Mouse (Mus musculus) gastrocnemius, adult 8-10 months (tissue): ENCODE results near the gene AI854703. TPM values are rescaled to one million over a fixed set of nuclear protein-coding genes. Genes with fewer than 3 reads are reported as not detected.

Experiments used
- total RNA-seq, 4 experiments: library from RNA; stranded (reverse); gene quantifications; 2 replicates each; pipeline ENCODE4 v1.2.4; 2022

Gene AI854703
- total RNA-seq, 4 experiments from 2014 or later: 0.56 to 1.2 (median 0.71) TPM

Other genes starting within 250 kb of the AI854703 start
- gene Krba1, start 231.2 kb upstream of the AI854703 start, total RNA-seq: 10 to 100 TPM; 15.6 to 18.6 (median 18.1) TPM
- 10 to 100 TPM; 42.9 to 63.5 (median 51.4) TPM for gene Zfp467, start 180.9 kb upstream of the AI854703 start, total RNA-seq
- gene Sspo, start 178.5 kb upstream of the AI854703 start, total RNA-seq: 1 to 10 TPM in 1 of 4 experiments, under 1 TPM in 3; 0.24 to 1.1 (median 0.37) TPM
- 10 to 100 TPM; 41.6 to 49.2 (median 43.6) TPM for gene Atp6v0e2, start 89.1 kb upstream of the AI854703 start, total RNA-seq
- 10 to 100 TPM; 20.8 to 25.0 (median 22.9) TPM for gene Lrrc61, start 72.0 kb upstream of the AI854703 start, total RNA-seq
- 10 to 100 TPM in 2 of 4 experiments, 1 to 10 TPM in 2; 7.5 to 24.6 (median 14.4) TPM for gene Rarres2, start 54.0 kb upstream of the AI854703 start, total RNA-seq
- gene Gm45021, start 37.2 kb upstream of the AI854703 start, total RNA-seq: not detected
- gene Repin1, start 32.9 kb upstream of the AI854703 start, total RNA-seq: 10 to 100 TPM; 28.9 to 35.0 (median 33.6) TPM
- 1 to 10 TPM in 2 of 4 experiments, not detected in 2; 4.4 to 9.4 TPM for gene Gm44965, start 32.8 kb upstream of the AI854703 start, total RNA-seq
- 10 to 100 TPM in 2 of 4 experiments, 1 to 10 TPM in 2; 8.8 to 12.1 (median 9.9) TPM for gene Zfp775, start 24.7 kb upstream of the AI854703 start, total RNA-seq
- gene Gimap8, start 20.5 kb downstream of the AI854703 start, total RNA-seq: 1 to 10 TPM; 1.3 to 2.0 (median 1.5) TPM
- gene Gimap9, start 49.4 kb downstream of the AI854703 start, total RNA-seq: 1 to 10 TPM in 1 of 4 experiments, under 1 TPM in 3; 0.40 to 1.0 (median 0.62) TPM
- 1 to 10 TPM; 2.5 to 4.5 (median 3.9) TPM for gene Gimap4, start 57.8 kb downstream of the AI854703 start, total RNA-seq
- 1 to 10 TPM; 8.4 to 9.9 (median 9.1) TPM for gene Gimap6, start 81.5 kb downstream of the AI854703 start, total RNA-seq
- gene Gm28053, start 91.8 kb downstream of the AI854703 start, total RNA-seq: 1 to 10 TPM in 3 of 4 experiments, not detected in 1; 1.2 to 2.4 (median 1.4) TPM
- gene Gimap7, start 91.9 kb downstream of the AI854703 start, total RNA-seq: not detected
- gene Gimap1, start 112.3 kb downstream of the AI854703 start, total RNA-seq: 1 to 10 TPM; 1.5 to 3.1 (median 2.2) TPM
- 1 to 10 TPM in 3 of 4 experiments, under 1 TPM in 1; 0.82 to 1.5 (median 1.2) TPM for gene Gimap5, start 119.4 kb downstream of the AI854703 start, total RNA-seq
- not detected for gene Gimap3, start 144.1 kb downstream of the AI854703 start, total RNA-seq
- 1 to 10 TPM; 1.3 to 4.8 (median 2.7) TPM for gene Tmem176a, start 214.2 kb downstream of the AI854703 start, total RNA-seq
- 10 to 100 TPM in 1 of 4 experiments, 1 to 10 TPM in 3; 4.1 to 10.1 (median 7.2) TPM for gene Tmem176b, start 214.7 kb downstream of the AI854703 start, total RNA-seq
- not detected for gene Aoc1, start 246.1 kb downstream of the AI854703 start, total RNA-seq